Mouse (Mus musculus) heart, postnatal 0 days (tissue): ENCODE measurements at regions not wholly inside any gene's neighbourhood (a gene's known extent, or its start where the extent isn't known, plus 50 kb on each side); places are given as distances from the start of the nearest gene placed in this dataset.

Experiments
- CTCF ChIP-seq: IDR thresholded peaks from 2 replicates; pipeline ENCODE4 v1.5.1; 2016; ENCODE audit warnings: antibody characterized with exemption, control low read depth, low read depth
- EP300 ChIP-seq: IDR thresholded peaks from 2 replicates; pipeline ENCODE4 v1.6.1; 2016; ENCODE audit warnings: antibody characterized with exemption, low read depth

DNA sequence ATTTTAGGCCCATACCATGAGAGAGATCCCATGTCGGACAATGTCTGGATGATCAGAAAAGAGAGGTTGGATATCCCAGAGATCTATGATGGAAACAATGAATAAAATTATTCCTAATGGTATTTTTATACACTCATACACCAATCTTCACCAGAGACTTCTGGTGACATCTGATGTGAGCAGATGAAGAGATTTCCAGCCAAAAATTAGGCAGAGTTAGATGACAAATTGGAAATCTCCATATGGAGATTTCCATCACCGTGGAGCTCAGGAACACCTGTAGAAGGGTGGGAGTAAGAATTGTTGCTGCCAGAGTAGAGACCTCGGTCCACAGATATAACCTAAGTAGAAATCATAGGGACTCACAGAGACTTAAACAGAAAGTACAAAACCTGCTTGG is 257.8 kb downstream of the Slco6d1 start:
- no peak for TF ChIP-seq CTCF
- TF ChIP-seq EP300 = no peak
